Mouse (Mus musculus) forebrain, embryonic 10.5 days (tissue): ENCODE data around the gene 2510009E07Rik. TPM values are rescaled to one million over a fixed set of nuclear protein-coding genes. Genes with fewer than 3 reads are reported as not detected.
A peak's percentile ranks its signal among the peaks of the same experiment; 100 is the strongest.

Experiments
- DNase-seq: peaks from one replicate; pipeline ENCODE4 v3.0.0-alpha.2; 2017; ENCODE audit warnings: low spot score; ENCODE audit errors: extremely low spot score
- H3K27ac ChIP-seq: fragments of 300-500 bp; sonication (generic); 2 replicates; pipeline ENCODE4 v1.5.1; 2016; ENCODE audit warnings: mild to moderate bottlenecking
- H3K27me3 ChIP-seq: fragments of 300-500 bp; sonication (generic); 2 replicates; pipeline ENCODE4 v1.6.1; 2016; ENCODE audit warnings: mild to moderate bottlenecking; ENCODE audit not compliant: poor library complexity, severe bottlenecking
- H3K36me3 ChIP-seq: fragments of 300-500 bp; sonication (generic); replicated peaks from 2 replicates; pipeline ENCODE4 v1.6.1; 2016; ENCODE audit warnings: mild to moderate bottlenecking, moderate library complexity
- H3K4me1 ChIP-seq: fragments of 300-500 bp; sonication (generic); 2 replicates; pipeline ENCODE4 v1.6.1; 2016
- H3K4me3 ChIP-seq: fragments of 300-500 bp; sonication (generic); 2 replicates; pipeline ENCODE4 v1.5.1; 2016; ENCODE audit warnings: mild to moderate bottlenecking, moderate library complexity
- H3K9me3 ChIP-seq: fragments of 300-500 bp; sonication (generic); 2 replicates; pipeline ENCODE4 v1.6.1; 2016; ENCODE audit warnings: mild to moderate bottlenecking, moderate library complexity
- WGBS: fragments of 180-500 bp; shearing (Covaris S2); methylation state at CpG from one replicate; pipeline ENCODE4 v1.1.7; 2016; 5-methylcytosine and 5-hydroxymethylcytosine counted together
- polyA plus RNA-seq: library from polyadenylated mRNA; unstranded; fragments of >200 nt; fragmentation: Nextera tagmentation; extraction: Ambion mirVana; gene quantifications from 2 replicates; pipeline ENCODE4 v1.2.1, GENCODE M21; 2016

2510009E07Rik gene
- 29.2 and 31.9 TPM in 2 replicates for polyA plus RNA-seq

DNA sequence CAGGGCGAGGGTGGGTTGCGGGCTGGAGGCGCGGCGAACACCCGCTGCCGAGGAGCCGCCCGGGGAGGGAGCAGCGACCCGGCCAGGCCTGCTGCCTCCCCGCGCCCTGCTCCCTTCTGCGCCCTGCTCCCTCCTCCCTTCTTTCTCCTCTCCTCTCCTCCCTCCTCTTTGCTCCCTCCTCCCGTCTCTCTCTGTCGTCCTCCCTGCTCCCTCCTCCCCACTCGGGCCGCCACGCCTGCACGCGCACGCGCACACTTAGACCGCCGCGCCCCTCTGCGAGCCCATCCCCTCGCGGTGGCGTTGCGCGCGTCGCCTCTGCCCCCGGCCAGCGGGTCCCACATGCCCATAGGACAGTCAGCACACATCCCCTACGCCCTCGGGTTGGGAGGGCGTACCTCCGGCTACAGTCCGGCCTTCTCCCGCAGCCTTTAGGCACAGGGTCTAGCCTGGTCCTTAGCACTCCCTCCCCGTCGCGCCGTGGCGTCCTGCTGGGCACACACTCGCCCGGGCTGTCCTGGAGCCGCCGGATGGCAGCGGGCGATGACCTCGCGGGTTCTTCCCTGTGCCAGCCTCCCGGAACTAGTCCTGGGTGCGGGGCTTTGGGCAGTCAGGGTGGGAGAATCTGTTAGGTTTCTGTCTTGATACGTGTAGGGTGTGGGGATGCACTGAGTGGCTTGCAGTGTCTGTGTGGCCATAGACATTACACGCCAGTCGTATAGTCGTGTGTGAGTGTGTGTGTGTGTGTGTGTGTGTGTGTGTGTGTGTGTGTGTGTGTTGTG, at the start of gene 2510009E07Rik:
Gene 2510009E07Rik (minus strand): TSS at position 203 of the 779 bp plus-strand sequence.
- peak; percentile 85 for DNase-seq
- Histone ChIP-seq H3K27ac (peak within 1 kb of the TSS; percentile 95), H3K9me3 (peaks cover 8% of the 10 kb centered on the region; the same call in 1 of the 2 replicates), H3K4me3 (peak within 1 kb of the TSS; percentile 88), H3K4me1 (peaks cover 44% of the 10 kb centered on the region), H3K27me3 (peaks cover 23% of the 10 kb centered on the region), H3K36me3 (peaks cover under 1% of the 10 kb centered on the region; the same call in 1 of the 2 replicates)
- under 1% methylated on average over 60 of the region's 61 CpGs for WGBS

DNA sequence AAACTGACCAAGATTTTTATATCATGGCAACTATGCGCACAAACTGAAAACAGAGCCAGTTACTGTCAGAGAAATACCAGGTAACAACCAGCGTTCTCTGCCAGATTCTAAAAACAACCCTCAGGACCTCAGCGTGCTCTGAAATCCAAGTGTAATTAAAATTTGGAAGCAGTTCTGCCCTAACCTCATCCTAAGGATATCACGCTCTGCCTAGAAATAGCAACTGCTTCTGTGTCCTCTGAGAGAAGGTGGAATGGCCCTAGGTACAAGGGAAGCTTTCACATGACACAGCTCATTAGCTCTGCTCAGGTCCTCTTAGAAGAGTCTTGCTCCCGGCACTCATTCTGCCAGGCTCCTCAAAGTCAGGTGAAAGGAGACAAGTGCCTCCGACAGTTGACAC, 48.9 kb upstream of the 2510009E07Rik start:
- WGBS: 96% methylated on average over 6 of the region's 6 CpGs
- no peaks in the 10 kb centered on the region for H3K36me3 ChIP-seq
- DNase-seq: no peak
- H3K27me3 ChIP-seq: no peaks in the 10 kb centered on the region
- H3K9me3 ChIP-seq: no peaks in the 10 kb centered on the region
- H3K27ac ChIP-seq: no peak overlapping the region
- H3K4me1 ChIP-seq: no peaks in the 10 kb centered on the region
- H3K4me3 ChIP-seq: no peak overlapping the region

- H3K9me3 ChIP-seq: no peaks in the 10 kb centered on the region
- no peaks in the 10 kb centered on the region for H3K36me3 ChIP-seq
- H3K27ac ChIP-seq: no peak overlapping the region
- H3K4me3 ChIP-seq: no peak overlapping the region
- WGBS: 90% methylated on average over 5 of the region's 5 CpGs
- H3K27me3 ChIP-seq: no peaks in the 10 kb centered on the region
- DNase-seq: no peak
- no peaks in the 10 kb centered on the region for H3K4me1 ChIP-seq
Observed at GRCm38 (mm10) chr16:21742898-21743297, 48.4 kb upstream of the 2510009E07Rik start.

DNA sequence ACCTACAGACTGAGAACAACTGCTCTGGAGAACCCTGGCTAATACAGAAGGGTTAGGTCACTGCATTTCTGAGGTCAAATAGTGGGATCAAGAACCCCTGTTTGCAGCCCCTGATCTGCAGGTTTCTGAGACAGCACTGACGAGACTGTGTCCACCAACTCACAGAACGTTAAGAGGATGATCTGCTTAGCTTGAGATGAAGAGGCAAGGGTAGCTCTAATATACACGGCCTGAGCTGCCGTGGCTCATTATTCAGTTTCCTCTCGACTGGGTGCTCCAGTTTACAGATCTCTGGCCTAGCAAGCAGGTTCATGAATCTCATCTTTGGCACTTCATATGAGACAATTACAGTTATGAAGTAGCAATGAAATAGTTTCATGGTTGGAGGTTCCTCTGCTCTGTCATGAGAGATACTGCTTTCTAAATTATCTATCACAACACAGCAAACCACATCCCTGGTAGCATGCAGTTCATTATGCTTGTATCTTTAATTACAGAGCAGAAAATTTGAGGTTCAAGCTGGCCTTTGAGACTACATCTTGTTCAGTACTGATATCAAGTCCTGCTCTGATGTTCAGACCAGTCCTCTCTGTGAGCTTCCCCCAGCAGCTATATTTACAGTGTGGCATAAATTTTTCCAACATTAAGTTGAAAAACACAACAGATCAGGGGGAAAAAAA, 47.9 kb upstream of the 2510009E07Rik start:
- no peaks in the 10 kb centered on the region for H3K4me1 ChIP-seq
- 88% methylated on average over 5 of the region's 5 CpGs for WGBS
- H3K27me3 ChIP-seq: no peaks in the 10 kb centered on the region
- H3K36me3 ChIP-seq: no peaks in the 10 kb centered on the region
- H3K27ac ChIP-seq: no peak overlapping the region
- DNase-seq: no peak
- no peaks in the 10 kb centered on the region for H3K9me3 ChIP-seq
- H3K4me3 ChIP-seq: no peak overlapping the region

- H3K9me3 ChIP-seq: no peaks in the 10 kb centered on the region
- WGBS: 84% methylated on average over 3 of the region's 3 CpGs
- no peaks in the 10 kb centered on the region for H3K27me3 ChIP-seq
- H3K4me3 ChIP-seq: no peak overlapping the region
- no peaks in the 10 kb centered on the region for H3K4me1 ChIP-seq
- H3K27ac ChIP-seq: no peak overlapping the region
- H3K36me3 ChIP-seq: no peaks in the 10 kb centered on the region
- DNase-seq: no peak
Observed at GRCm38 (mm10) chr16:21741542-21741941, 47.1 kb upstream of the 2510009E07Rik start.

DNA sequence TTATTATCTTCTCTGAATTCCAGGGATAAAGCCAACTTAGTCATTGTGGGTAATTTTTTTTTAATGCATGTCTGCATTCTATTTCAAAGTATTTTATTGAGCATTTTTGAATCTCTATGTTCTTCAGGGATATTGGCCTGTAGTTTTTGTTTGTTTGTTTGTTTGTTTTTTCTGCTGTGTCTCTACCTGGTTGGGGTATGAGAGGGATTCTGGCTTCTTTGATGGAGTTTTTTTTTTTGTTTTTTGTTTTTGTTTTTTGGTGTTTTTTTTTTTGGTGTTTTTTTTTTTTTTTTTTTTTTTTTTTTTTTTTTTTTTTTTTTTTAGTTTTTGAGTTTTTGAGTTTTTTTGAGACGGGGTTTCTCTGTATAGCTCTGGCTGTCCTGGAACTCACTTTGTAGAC, 41.2 kb upstream of the 2510009E07Rik start:
- no peaks in the 10 kb centered on the region for H3K9me3 ChIP-seq
- no peaks in the 10 kb centered on the region for H3K27me3 ChIP-seq
- DNase-seq: no peak
- 100% methylated on average over 1 of the region's 1 CpGs for WGBS
- no peaks in the 10 kb centered on the region for H3K36me3 ChIP-seq
- H3K27ac ChIP-seq: no peak overlapping the region
- no peak overlapping the region for H3K4me3 ChIP-seq
- H3K4me1 ChIP-seq: no peaks in the 10 kb centered on the region

DNA sequence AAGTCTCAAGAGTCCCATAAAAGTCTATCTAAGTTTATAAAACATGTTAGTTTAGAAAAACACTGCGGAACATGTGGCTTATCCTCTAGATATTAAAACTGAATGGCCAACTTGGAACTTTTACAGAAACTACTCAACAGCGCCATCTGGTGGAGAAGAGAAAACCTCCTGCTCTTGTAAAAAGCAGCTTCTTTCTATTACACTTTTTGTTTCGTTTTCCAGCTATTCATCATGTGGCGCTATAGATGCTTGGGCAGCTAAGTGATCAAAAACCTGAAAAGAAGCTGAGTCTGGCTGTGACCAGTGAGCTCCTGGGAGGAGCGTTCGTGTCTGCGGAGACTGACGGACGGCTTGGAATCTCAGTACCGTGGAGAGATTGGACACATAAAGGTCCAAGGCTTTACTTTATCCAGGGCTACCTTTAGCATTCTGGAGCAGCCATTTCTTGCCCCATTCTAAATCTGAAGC, 33.5 kb upstream of the 2510009E07Rik start:
- Histone ChIP-seq H3K9me3 (no peaks in the 10 kb centered on the region), H3K4me1 (peaks cover 12% of the 10 kb centered on the region; the same call in 1 of the 2 replicates), H3K27me3 (no peaks in the 10 kb centered on the region), H3K4me3 (peak overlapping the region; percentile 37), H3K36me3 (no peaks in the 10 kb centered on the region), H3K27ac (peak overlapping the region; percentile 72; the same call in 1 of the 2 replicates)
- WGBS: 42% methylated on average over 10 of the region's 10 CpGs
- DNase-seq: peak; percentile 63

DNA sequence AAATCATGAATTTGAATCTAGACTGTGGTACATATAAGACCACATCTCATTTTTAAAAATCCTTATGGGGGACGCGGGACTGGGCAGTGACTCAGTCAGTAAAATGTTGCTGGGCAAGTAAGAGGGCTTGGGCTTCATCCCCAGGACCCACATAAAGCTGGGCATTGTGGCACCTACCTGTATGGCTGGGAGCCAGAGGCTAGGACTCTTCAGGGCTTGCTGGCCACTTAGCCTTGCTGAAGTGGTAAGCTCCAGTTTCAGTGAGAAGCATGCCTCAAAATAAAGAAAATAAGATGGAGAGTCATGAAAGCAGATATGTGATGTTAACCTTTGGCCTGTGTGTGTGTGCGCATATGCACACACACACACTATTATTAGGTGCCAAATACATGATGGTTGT, 33.0 kb upstream of the 2510009E07Rik start:
- Histone ChIP-seq H3K36me3 (no peaks in the 10 kb centered on the region), H3K27me3 (no peaks in the 10 kb centered on the region), H3K4me3 (no peak overlapping the region), H3K9me3 (no peaks in the 10 kb centered on the region), H3K4me1 (peaks cover 12% of the 10 kb centered on the region; the same call in 1 of the 2 replicates), H3K27ac (no peak overlapping the region)
- 89% methylated on average over 3 of the region's 3 CpGs for WGBS
- DNase-seq: no peak

DNA sequence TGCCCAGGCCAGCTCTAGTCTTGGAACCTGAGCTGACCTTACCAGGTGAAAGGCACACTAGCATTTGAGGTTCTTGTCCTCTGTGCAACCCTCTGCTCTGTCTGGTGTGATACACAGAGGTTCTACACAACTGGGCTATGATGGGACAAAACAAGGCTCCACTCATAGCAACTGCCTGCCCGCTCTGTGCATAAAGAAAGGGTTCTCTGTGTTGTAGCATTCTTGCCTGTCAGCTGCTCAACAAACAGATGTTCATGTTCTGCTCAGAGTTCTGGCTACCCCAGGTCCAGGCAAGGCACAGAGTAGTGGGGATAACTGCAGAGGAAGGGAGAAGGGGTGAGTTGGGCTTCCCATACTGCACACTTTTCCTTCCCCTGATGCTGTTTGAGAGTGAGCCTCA, 29.8 kb upstream of the 2510009E07Rik start:
- no peak overlapping the region for H3K4me3 ChIP-seq
- H3K4me1 ChIP-seq: peaks cover 12% of the 10 kb centered on the region; the same call in 1 of the 2 replicates
- no peaks in the 10 kb centered on the region for H3K36me3 ChIP-seq
- no peak for DNase-seq
- H3K9me3 ChIP-seq: no peaks in the 10 kb centered on the region
- no peaks in the 10 kb centered on the region for H3K27me3 ChIP-seq
- no peak overlapping the region for H3K27ac ChIP-seq
- 80% methylated on average over 1 of the region's 1 CpGs for WGBS

GRCm38 (mm10) chr16:21719770-21720169, 25.3 kb upstream of the 2510009E07Rik start:
- WGBS: 91% methylated on average over 7 of the region's 7 CpGs
- H3K4me3 ChIP-seq: no peak overlapping the region
- H3K4me1 ChIP-seq: peaks cover 10% of the 10 kb centered on the region; the same call in 1 of the 2 replicates
- H3K27me3 ChIP-seq: no peaks in the 10 kb centered on the region
- H3K36me3 ChIP-seq: no peaks in the 10 kb centered on the region
- H3K9me3 ChIP-seq: no peaks in the 10 kb centered on the region
- no peak overlapping the region for H3K27ac ChIP-seq
- DNase-seq: no peak

DNA sequence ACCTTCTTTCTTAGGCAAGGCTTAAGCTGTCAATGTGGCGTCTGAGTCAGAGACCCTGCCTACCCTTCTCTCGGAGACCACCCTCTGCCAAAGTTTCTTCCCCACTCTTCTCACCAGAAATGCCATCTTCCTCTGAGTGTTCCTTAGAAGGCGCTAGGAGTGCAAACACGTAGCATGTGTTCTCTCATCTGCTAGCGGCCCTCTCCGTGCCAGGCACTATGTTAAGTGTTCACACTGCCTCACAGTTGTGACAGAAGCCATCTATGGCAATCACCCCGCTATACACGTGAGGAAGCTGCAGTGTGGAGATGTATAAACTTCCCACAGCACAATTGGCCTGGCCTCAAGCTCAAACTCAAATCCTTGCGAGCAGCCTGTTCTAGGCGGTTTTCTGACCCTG, 20.1 kb upstream of the 2510009E07Rik start:
- H3K27ac ChIP-seq: no peak overlapping the region
- no peak overlapping the region for H3K4me3 ChIP-seq
- WGBS: 94% methylated on average over 10 of the region's 10 CpGs
- H3K36me3 ChIP-seq: no peaks in the 10 kb centered on the region
- peaks cover 10% of the 10 kb centered on the region; the same call in 1 of the 2 replicates for H3K4me1 ChIP-seq
- H3K9me3 ChIP-seq: no peaks in the 10 kb centered on the region
- no peak for DNase-seq
- no peaks in the 10 kb centered on the region for H3K27me3 ChIP-seq

DNA sequence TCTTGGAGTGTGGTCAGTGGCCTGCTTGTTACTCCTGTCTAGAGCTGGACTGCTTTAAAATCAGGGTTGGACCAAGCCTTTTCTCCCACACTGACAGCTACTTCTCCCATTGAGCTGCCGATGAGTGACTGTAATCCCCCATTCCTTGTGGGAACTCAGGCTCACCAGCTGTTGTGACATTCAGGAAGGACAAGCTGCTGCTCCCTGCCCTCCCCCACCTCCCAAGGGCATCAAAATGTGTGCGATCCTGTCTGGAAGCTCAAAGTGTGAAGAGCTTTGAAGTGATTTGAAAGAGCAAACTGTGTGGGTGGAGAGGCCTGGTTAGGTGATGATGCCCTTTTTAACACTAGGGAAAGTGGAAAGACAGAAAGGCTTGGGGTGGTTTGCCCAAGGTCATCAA, 15.9 kb upstream of the 2510009E07Rik start:
- Histone ChIP-seq H3K36me3 (no peaks in the 10 kb centered on the region), H3K9me3 (no peaks in the 10 kb centered on the region), H3K4me3 (no peak overlapping the region), H3K27me3 (no peaks in the 10 kb centered on the region), H3K4me1 (peaks cover 12% of the 10 kb centered on the region), H3K27ac (no peak overlapping the region)
- DNase-seq: no peak
- WGBS: 64% methylated on average over 2 of the region's 2 CpGs

GRCm38 (mm10) chr16:21704691-21705090, 10.2 kb upstream of the 2510009E07Rik start:
- Histone ChIP-seq H3K27me3 (no peaks in the 10 kb centered on the region), H3K4me3 (no peak overlapping the region), H3K27ac (no peak overlapping the region), H3K36me3 (no peaks in the 10 kb centered on the region), H3K4me1 (peaks cover 26% of the 10 kb centered on the region), H3K9me3 (peaks cover 15% of the 10 kb centered on the region; the same call in 1 of the 2 replicates)
- no peak for DNase-seq
- 57% methylated on average over 5 of the region's 5 CpGs for WGBS
